Mouse (Mus musculus): ENCODE results near the gene Gm10058.
"Not testable (repeated sequence)": the region's sequence is repeated elsewhere in the genome, so short reads cannot be mapped to it uniquely, and the experiment has no call there.

Gm10058 gene

GRCm38 (mm10) chrX:27946785-27947184 is at the start of gene Gm10058:
Gm10058 (minus strand) TSS chrX:27946885.
- not testable (repeated sequence) for DNase-seq

Data from kidney, adult 18-20 months (tissue).